Mouse (Mus musculus) embryonic fibroblast, embryonic 13.5 days (primary cell): ENCODE measurements around the gene Sap30bp.

ENCODE experiments used
- CTCF ChIP-seq: IDR thresholded peaks from 2 replicates; pipeline ENCODE4 v1.5.1; 2011; ENCODE audit warnings: mild to moderate bottlenecking, control low read depth, low read length, moderate library complexity, borderline replicate concordance; ENCODE audit not compliant: insufficient read depth
- POLR2A ChIP-seq: IDR thresholded peaks from 2 replicates; pipeline ENCODE4 v1.6.1; 2011; ENCODE audit warnings: low read depth, mild to moderate bottlenecking, control low read depth, low read length, moderate library complexity

DNA sequence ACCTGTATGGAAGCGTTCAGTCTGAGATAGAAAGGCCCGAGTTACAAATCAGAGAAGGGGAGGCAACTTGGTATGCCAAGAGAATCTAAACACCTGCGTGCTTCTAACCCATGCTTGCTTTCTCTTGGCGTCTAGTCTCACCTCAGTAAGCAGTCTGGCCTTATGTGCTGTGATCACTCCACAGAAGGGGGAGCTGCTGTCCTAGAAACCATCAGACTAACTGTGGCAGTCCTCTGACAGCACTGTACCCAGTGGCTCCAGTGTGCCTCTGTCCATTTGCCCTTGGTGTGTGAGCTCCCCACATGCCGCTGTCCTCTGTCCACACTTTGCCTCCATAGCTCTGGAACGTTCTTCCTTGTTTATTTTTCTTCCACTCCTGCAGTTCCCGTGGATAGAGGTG lies 8.9 kb downstream of the Sap30bp start:
- no peak for TF ChIP-seq CTCF
- no peak for TF ChIP-seq POLR2A
